Mouse (Mus musculus) olfactory bulb, adult 2 months (tissue): Measurements from ENCODE around the gene Thpo.

Experiments used
- CTCF ChIP-seq: fragments of 200-500 bp; IDR thresholded peaks from 2 replicates; pipeline ENCODE4 v1.5.1; 2012; ENCODE audit warnings: low read depth, mild to moderate bottlenecking, low read length, moderate library complexity; ENCODE audit not compliant: insufficient read depth
- POLR2A ChIP-seq: fragments of 200-500 bp; IDR thresholded peaks from 2 replicates; pipeline ENCODE4 v1.6.1; 2012; ENCODE audit warnings: mild to moderate bottlenecking, low read depth, low read length, moderate library complexity; ENCODE audit not compliant: insufficient read depth

DNA sequence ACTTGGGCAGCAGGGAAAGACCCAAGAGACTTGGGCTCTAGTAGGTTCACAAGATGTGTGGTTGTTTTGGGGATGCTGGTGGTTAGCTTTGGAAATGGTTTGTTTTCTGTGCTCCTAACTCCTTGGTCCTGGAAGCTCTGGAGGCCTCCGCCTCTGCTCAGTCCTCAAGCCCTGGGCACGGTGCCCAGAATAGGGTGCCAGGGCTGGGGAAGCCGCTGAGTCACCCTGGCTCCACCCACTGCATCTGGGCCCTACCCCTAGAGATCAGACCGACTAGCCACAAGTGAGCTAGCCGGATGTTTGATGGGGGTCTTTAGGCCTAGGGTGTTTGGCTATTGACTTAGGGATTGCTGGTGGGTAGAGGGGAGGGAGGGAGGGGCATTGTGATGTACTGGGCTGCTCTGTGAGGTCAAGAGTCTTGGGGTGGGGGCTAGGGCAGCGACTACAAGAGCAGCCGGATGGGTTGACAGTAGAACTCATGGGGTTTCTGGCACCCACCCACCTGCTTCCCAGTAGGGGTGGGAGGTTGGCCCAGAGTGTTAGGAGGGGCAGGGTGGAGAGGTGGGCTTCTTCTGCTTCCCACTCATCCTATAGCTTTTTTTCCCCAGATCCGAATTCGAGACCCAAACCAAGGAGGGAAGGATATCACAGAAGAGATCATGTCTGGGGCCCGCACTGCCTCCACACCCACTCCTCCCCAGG, 56.2 kb downstream of the Thpo start:
- TF ChIP-seq POLR2A, result no peak
- TF ChIP-seq CTCF, result no peak
